Mouse (Mus musculus): ENCODE data around the gene Eif4e1b.

Gene Eif4e1b

DNA sequence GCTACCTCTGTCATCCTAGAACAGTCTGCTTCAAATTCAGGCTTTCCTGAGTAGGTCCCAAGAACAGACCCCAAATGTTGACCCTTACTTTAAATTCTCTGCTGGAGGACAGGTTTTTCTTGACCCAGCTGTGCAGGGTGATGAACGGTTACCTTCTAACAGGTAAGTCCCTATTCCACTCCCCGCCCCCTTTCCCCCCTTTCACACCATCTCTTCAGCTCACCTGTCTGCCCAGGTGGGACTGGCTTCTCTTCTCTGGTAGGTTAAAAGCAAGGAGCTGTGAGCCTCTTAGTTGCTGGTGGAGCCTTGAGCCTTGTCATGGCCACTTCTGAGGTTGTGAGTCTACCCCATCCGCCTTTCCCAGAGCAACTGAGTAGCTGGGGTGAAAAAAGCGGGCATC is at the start of gene Eif4e1b:
Gene Eif4e1b (plus strand): TSS at position 301 of the 400 bp plus-strand sequence.
- DNase-seq = no peak

DNA sequence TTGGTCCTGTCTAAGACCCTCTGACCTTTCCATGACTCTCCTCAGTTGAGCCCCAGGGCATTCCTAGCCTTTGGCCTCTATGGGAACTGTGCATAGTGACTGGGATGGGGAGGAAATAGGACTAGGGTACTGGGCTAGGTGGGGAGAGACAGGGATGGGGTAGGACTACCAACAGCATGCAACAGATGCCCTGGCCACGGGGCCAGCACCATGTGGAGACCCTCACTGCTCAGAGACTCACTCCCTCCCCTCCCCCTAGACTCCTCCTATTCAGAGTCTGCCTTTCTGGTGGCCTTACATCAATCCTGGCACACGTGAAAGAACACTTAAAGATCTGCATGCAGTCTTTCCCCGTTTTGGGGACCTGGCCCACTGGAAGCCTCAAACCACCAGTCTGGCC is 46.9 kb upstream of the Eif4e1b start:
- DNase-seq = no peak

DNA sequence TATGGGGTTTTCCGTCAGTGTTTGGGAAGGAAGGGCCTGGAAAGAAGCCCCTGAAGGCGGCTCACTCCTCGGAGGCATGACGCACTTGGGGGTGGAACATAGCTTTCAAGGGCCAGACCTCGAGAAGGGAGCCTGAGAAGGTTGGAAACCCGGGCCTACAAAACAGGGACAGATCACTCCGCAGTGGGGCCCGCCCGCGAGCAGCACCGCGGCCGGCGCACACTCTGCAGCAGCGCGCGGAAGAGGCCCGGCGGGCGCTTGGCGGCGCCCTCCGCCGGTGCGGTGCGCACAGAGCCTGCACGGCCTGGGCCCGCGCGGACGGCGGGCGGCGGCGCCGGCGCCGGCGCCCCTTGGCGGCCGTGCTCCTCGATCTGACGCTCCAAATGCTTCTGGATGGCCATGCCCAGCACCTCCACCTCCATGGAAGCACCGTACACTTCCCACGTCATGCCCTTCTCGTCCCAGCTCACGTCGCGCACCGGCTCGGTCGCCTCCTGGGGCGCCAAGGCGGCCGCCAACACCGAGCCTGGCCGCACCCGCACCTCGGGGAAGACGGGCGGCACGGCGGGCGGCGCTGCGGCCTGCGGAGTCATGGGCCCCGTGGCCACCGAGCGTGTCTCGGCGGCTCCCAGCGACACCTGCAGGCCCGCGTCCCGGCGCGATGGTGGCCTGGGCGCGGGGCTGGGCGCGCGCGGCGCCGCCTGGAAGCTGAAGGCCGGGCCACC is 46.1 kb upstream of the Eif4e1b start:
- DNase-seq = no peak

DNA sequence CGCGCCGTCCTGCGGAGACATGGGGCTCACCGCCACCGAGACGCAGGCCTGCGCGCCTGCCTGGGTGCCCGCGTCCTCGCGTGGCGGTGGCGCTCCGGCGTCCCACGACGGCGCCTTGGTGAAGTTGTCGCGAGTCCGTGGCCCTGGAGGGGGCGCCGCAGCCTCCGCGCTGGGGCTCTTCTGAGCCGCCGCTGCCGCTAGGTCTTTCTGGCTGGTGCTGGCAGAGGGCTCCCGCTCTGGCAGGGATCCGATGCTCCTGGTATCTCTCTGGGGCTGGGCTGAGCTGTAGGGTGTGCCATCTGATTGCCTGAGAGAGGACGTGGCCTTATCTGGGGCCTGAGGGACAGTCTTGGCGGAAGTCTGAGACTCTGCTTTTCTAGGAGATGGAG is 45.6 kb upstream of the Eif4e1b start:
- no peak for DNase-seq

DNA sequence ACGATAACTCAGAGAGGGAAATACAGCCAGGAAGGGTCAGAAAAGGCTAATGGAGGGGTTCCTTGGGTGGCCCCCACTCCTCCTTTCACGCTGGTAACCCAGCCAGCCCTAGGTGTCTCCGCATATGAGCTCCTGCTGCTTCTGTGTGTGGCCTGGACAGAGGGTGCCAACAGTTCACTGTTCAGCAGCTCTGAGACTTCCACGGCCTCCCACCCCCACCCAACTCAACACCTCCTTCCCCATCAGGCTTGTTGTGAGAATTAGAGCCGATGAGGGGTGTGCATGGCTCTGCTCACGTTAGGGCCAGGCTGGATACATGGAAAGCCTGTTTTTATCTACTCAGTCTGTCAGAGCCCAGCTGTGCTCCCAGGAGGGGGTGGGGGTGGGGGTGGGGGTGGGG is 37.7 kb upstream of the Eif4e1b start:
- no peak for DNase-seq

DNA sequence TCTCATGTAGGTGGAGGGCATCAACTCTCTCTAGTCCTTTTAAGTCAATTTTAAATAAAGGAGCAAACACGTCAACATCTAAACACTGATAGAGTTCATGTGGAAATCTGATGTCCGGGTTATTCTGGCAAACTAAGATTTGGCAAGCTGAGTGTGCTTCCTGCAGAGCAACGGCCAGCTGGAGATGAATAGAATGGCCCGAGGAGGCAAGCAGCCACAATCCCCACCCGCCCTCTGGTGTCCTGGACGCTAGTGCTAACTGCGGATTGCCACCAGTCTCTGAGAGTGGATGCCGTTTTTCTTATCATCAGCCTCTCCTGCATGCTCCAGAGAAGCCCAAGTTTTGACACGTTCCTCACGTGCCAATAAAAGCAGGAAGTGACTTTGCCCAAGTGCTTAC is 36.9 kb upstream of the Eif4e1b start:
- no peak for DNase-seq

DNA sequence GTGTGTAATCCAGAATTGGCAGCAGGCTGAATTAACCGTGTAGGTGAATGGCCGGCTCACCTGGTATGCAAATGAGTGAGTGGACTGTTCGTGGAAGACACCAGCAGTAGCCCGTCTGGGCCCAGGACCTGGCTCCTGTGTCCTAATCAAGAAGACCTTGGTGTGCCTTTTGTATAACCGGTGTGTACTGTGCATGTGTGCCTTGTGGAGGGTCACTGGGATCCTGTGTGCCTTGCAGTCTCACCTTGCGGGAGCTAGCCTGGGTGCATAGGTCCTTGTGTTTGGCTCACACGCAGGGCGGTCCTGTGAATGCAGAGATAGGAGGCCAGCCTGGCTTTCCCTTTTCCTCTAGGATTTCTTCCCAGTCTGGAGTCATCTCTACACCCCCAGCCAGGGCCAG is 35.6 kb upstream of the Eif4e1b start:
- no peak for DNase-seq

DNA sequence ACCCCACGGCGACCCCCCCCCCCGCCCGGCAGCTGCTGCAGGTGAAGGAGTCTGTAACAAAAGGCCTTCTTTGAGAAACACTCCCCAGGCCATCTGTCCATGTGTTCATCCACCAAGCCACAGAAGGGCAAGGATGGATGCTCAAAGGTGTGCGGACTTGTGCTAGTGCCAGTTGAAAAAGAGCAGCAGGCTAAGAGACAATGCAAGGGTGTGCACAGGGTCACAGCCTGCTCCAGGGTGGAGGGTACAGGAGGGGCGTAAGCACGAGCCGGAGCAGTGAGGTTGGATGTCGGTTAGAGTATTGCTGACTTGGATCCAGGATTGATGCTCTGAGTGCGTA is 35.1 kb upstream of the Eif4e1b start:
- DNase-seq = no peak

DNA sequence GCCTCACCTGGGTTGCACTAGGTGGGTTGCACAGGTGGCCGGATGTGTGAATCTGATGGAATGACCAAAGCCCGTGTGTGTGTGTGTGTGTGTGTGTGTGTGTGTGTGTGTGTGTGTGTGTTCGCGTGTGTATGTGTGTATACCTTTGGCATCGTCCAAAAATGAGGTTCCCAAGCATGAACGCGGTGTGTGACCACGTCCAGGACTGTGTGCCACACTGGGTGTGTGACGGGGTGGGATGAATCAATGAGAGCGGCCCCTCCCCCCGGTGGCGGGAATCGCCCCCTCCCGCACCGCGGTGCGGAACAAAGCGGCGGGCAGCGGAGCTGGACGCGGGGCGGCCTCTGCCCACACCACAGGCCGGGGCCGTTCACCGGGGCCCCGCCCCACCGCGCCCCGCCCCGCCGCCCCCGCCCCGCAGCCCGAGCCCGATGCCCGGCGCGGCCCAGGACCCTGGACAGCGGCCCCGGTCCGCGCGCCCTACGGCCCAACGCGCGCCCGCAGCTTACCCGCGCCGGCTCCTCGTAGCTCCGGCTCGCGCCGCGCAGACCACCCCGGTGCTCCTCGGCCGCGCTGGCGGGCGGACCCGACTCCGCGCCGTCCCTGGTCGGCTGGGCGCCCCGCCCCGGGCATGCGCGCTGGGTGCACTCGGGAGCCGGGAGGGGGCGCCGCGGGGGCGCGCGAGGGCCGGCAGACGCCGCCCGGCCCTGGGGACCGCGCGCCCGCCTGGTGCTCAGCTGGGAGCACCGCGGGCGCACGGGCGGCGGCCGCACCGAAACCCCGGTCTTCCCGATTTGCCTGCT is 34.5 kb upstream of the Eif4e1b start:
- DNase-seq = no peak

DNA sequence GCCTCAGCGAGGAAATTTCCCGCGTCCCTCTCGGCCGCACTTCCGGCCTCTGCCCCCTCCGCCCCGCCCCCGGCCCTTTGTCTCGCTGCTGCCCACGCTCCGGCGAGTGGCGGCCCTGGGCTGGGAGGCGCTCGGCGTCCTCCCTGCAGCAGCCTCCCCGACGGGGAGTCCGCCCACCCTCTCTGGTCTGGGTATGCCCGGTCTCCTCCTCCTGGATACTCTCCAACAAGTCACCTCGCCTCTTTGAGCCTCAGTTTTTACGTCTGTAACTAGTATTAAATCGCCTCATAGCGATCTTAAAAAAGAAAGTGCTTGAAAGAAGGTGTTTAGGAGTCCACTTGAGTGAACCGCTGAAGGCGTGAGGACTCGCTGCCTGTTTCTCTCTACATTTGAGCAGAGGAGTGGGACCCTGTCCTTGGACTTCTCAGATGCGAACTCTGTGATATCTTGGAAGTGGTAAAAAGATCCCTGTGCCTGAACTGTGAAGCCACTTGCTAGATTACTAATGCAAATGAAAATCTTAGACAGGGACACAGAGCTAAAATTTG is 33.9 kb upstream of the Eif4e1b start, which contains the start of gene Gprin1:
Gene Gprin1 (minus strand): TSS at position 11 of the 548 bp plus-strand sequence.
- no peak for DNase-seq

DNA sequence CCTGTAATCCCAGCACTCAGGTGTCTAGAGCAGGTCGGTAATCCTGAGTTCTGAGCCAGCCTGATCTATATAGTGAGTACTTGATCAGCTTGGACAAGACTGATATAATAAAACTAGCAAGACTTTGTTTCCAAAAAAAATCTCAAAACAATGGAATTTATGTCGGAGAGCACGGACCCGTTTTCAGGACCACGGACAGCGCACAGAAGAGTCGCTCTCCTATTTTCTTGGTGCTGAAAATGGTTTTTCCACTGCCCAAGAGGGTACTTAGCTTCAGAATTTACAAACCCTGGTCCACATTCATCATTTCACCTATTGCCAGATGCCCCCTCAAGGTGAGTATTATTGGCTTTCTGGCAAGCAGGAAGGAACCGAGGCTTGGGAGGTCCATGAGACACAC is 33.1 kb upstream of the Eif4e1b start:
- no peak for DNase-seq

DNA sequence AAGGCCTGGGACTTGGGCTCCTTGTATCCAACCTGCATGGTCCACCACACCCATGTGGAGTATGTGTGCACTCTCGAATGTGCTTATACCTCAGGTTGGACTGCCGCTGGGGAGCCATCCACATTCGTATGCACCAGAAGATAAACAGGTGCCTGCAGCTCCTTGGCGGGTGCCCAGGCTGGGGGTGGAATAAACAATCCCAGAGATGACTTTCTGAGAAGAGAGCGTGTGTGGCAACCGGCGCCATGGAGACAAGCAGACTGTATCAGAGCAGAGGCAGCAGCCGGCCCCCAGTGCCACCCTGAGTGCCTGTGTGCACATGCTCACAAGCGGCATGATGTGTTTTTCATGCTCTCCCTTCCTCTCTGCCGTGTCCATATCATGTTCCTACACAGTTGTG is 31.1 kb upstream of the Eif4e1b start:
- no peak for DNase-seq

DNA sequence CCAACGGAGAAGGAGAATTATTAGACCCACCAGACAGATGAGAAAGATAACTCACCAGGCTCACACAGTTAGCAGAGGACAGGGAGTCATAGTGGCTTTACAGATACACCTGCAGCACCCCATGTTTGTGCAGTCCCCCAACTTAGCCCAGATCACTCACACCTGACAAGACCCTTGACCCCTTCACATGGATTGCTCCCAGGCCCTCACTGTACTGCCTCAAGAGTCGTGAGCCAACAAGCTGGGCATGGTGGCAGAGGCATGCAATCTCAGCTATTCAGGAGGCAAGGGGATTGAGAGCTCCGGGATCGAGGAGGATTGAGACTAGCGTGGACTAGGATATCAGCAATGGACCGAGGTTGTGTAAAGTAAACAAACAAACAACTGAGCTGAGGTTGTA is 30.1 kb upstream of the Eif4e1b start:
- DNase-seq = no peak

DNA sequence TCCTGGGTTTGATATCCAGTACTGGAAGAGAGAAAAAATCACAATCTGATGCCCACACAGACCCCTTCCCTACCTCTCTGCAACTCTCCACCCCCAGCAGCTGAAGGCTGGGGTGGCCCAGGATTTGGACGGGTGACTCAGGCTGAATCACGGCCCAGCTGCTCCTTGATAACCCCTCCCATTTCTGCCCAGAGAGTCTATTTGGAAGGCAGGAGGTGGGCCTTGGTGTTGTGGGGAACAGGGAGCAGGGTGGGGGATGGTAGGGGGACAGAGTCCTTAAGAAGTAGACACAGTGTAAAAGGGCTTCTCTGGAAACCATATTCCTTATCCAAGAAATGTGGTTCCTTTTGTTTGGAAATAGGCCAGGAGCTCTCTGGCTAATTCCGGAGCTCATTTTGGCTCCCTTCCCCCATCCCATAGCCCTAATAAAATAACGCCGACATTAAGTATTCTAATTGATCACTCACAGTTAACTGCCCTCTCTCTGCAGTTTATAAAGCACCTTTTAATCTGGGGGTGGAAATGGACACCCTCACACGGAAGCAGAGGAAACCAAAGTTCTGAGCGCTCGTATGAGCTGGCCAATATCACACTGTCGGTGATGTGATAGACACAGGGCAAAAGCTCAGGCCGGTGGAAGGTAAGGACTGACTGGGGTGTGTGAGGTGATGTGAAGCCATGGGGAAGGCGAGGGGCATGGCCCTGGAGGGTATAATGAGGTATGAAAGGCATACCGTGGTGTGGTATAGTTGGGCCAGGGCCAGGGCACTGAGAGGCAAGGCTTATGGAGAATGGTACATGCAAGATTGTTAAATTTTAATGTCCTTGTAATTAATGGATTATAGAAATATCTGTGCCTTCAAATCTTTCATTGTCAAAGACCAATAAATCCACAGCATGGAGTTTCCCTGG is 29.4 kb upstream of the Eif4e1b start:
- no peak for DNase-seq

DNA sequence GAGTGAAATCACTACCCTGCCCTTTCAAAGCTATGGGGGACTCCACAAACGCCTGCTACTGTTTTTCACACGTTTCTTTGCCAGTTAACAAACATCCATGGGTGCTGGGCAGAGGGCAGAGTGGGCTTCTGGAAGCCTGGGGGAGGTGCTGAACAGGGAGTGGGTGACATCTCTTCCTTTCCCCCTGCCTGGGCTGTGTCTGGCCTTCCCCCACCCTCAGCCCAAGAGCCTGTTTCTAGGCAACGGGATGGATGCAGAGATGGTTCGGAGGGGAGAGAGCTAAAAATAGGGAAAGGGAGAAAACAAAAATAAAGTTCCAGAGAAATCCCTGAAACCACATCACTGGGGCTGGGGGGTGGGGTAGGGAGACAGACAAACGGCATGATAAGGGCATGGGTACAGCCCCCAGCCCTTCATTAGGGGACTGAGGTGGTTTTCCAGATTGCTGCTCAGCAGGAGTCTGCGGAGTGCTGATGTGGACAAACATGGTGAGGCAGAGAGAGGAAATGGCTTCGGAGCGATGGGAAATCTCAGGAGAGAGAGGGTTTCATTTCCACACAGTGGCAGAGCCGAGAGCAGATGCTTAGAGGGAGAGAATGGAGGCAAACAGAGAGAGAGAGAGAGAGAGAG is 28.5 kb upstream of the Eif4e1b start:
- DNase-seq = no peak

DNA sequence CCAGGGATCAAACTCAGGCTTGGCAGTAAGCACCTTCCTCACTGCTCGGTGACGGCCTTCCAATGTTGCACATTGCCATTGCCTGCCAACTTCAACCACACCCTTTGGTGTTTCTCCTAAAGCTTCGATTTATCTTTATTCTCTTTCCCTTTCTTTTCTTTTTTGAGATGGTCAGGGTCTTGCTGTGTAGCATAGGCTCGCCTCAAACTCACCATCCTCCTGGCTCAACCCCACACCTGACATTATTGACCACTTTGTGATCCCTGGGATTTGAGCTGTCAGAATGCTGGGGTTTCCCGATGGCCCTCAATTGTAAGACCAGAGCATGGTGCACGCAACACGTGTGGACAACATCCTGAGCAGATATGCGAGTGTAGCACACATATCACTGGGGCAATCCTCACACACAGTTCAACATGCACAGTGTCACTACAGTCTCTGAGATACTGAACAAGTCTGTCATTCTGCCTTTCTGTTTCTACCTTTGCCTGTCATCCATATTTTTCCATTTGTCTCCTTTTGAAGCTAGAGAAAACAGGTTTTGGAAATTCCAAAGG is 27.6 kb upstream of the Eif4e1b start:
- DNase-seq = no peak

DNA sequence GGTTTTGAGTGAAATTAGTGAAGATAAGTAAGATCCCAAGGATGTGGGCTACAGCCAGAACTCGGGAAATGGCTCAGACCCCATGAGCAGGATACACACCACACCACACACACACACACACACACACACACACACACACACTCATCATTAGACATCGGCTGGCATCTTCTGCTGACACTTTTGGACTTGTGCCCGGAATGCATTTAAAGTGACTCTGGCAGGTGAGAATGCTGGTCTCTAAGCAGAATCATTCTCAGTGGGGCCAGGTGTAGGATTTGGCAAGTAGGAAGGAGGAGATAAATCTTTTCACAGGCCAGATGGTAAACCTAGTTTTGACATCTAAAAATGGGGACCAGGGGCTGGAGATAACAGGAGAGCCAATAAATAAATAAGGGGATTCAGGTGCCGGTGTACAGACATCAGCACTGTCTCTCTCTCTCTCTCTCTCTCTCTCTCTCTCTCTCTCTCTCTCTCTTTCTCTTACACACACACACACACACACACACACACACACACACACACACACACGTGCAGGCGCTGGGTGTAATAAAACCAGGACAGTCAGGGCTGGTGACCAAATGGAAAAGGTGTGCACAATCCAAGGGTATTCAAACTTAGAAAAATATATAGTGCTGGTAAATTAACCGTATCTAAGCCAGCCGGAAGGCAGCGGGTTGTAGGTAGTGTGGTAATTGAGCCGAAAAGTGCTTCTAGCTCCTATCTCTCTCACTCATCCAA is 26.5 kb upstream of the Eif4e1b start:
- no peak for DNase-seq

DNA sequence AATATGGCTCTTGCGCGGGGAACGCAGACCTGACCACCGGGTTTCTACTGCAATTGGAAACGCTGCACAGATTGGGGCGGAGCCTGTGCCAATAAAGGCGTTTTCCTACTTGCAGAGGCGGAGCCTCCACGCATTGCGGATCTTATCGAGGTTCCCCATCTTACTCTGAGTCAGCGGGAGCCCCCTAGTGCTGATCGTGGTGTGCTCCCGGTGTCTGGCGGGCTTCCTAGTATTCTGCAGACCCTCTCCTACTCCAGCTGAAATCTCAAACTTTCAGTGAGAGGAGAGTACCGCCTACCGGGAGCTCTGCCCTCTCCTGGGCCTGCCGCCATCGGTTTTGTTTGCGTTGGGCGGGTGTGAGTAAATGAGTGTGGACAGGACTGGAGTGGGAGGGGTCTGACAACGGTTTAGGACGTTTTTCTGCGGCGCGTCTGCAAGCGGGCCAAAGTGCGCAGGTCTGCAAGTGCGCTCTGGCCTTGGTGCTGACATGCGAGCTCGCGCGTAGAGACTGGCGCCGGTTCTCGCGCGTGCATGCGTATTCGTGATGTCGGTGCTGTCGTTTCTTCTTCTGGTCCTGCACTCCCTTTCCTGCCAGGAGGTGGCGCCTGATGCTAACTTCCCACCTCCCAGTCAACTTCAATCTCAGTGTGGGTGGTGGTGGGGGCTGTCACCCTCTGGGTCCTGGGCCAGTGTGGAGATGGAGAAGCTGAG is 25.6 kb upstream of the Eif4e1b start:
- peak; percentile 43 to 71 for DNase-seq

DNA sequence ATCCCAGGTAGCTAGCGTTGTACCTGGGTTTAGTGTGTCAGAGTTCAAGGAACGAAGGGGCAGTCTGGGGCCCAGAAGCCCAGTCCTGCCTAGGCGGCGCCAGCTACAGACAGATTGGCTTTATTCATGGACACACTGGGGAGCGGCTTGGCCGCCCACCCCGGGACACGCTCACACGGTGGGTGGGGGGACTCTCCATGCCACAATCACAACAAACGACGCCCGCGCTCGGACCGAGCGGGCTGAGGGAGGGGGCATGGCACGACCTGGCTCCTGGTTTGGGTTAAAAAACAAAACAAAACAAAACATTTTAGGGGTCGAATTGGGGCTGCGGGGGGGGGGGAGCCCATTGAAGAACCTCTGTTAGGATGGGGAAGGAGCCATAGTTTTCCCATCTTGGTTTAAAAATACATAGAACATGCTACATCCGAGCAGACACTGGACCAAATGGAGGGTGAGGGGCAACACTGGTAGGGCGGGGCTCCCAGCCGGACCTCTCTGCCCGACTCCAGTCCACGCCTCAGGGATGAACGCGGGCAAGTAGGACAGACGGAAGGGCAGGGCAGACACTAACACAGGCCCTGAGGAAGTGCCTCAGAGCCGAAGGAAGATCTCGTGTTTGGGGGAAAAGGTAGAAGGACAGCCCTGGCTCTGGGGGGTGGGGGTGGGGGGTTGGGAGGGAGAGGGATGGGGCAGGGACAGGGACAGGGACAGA is 24.9 kb upstream of the Eif4e1b start:
- no peak for DNase-seq

DNA sequence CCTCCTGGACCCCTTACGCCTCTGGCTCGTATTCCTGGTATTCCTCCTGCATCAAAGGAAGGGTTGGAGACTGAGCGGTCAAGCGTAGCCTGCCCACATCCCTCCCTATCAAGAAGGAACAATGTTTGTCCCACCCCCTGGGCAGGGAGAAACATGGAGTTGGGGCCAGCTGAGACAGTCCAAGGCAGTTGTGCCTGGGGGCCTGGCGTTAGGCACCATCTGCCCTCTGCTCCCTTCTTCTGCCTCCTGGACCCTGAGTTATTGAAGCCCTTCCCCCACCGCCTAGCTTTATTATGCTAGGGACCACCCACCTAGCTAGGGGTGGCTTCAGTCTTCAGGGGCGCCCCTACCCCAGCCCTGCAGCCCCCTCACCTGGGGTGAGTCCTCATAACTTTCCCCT is 24.3 kb upstream of the Eif4e1b start:
- no peak for DNase-seq
